Mouse (Mus musculus): Measurements from ENCODE around the gene Mief2. TPM values are rescaled to one million over a fixed set of nuclear protein-coding genes. Genes with fewer than 3 reads are reported as not detected.

The Mief2 gene
- total RNA-seq, 2 experiments from 2014 or later, result 27.7 to 38.1 TPM

- DNase-seq, result peak; percentile 86 to 88
Measured at GRCm38 (mm10) chr11:60776829-60777740, 48.9 kb downstream of the Mief2 start, which contains the start of the genes Top3a and Smcr8. Gene Top3a (minus strand): TSS chr11:60777365. Gene Smcr8 (plus strand): TSS chr11:60777524.

- DNase-seq, result no peak
Measured at GRCm38 (mm10) chr11:60777801-60778370, 49.7 kb downstream of the Mief2 start.

- DNase-seq, result no peak
Measured at GRCm38 (mm10) chr11:60779673-60780189, 51.5 kb downstream of the Mief2 start.

Small RNA genes lying within 50 kb of the gene (microRNA-seq; reads per million reads assigned to microRNA genes)
- 3.2 reads per million, percentile 7 among the genes with 10 or more reads in this experiment for gene Mir5100

Other genes starting within 250 kb of the Mief2 start
- 100 to 1,000 TPM in 1 of 2 experiments, 10 to 100 TPM in 1; 93.3 to 119 TPM for gene Alkbh5, start 192.0 kb upstream of the Mief2 start, total RNA-seq (2021)
- gene Llgl1, start 28.7 kb upstream of the Mief2 start, total RNA-seq (2021), result 10 to 100 TPM; 23.6 to 24.7 TPM
- gene Flii, start 1.1 kb upstream of the Mief2 start, total RNA-seq (2021), result 100 to 1,000 TPM; 137 to 162 TPM
- gene Top3a, start 49.0 kb downstream of the Mief2 start, total RNA-seq (2021), result 10 to 100 TPM in 1 of 2 experiments, 1 to 10 TPM in 1; 6.5 to 10.7 TPM
- 10 to 100 TPM; 23.7 to 24.9 TPM for gene Smcr8, start 49.1 kb downstream of the Mief2 start, total RNA-seq (2021)
- 10 to 100 TPM; 40.4 to 80.2 TPM for gene Shmt1, start 83.3 kb downstream of the Mief2 start, total RNA-seq (2021)
- gene Dhrs7b, start 102.2 kb downstream of the Mief2 start, total RNA-seq (2021), result 10 to 100 TPM; 50.0 to 51.1 TPM
- gene Tmem11, start 150.9 kb downstream of the Mief2 start, total RNA-seq (2021), result 10 to 100 TPM; 41.3 to 46.3 TPM
- gene Natd1, start 186.4 kb downstream of the Mief2 start, total RNA-seq (2021), result 10 to 100 TPM; 19.5 to 26.3 TPM
- 100 to 1,000 TPM in 1 of 2 experiments, 10 to 100 TPM in 1; 86.9 to 151 TPM for gene Map2k3, start 203.6 kb downstream of the Mief2 start, total RNA-seq (2021)

All from adrenal gland, postnatal 36 days (tissue).